Mouse (Mus musculus) embryonic facial prominence, embryonic 11.5 days (tissue): ENCODE measurements at regions not wholly inside any gene's neighbourhood (a gene's known extent, or its start where the extent isn't known, plus 50 kb on each side); places are given as distances from the start of the nearest gene placed in this dataset.

Experiments
- ATAC-seq: fragments of 200-750 bp; cut with Nextera tagmentation; replicated peaks from 2 replicates; pipeline ENCODE4 v1.8.0; 2017; ENCODE audit warnings: low read depth; ENCODE audit not compliant: insufficient number of reproducible peaks, low FRiP score, low TSS enrichment
- DNase-seq: peaks from one replicate; pipeline ENCODE4 v3.0.0-alpha.2; 2015; ENCODE audit warnings: low spot score
- H3K27ac ChIP-seq: fragments of 300-500 bp; sonication (generic); replicated peaks from 2 replicates; pipeline ENCODE4 v1.5.1; 2014; ENCODE audit warnings: mild to moderate bottlenecking, low read depth, low read length, control low read depth
- H3K27me3 ChIP-seq: fragments of 300-500 bp; sonication (generic); 2 replicates; pipeline ENCODE4 v1.6.1; 2014; ENCODE audit warnings: mild to moderate bottlenecking, low read length, moderate library complexity, mixed read lengths; ENCODE audit not compliant: control insufficient read depth, insufficient read depth
- H3K36me3 ChIP-seq: fragments of 300-500 bp; sonication (generic); replicated peaks from 2 replicates; pipeline ENCODE4 v1.6.1; 2014; ENCODE audit warnings: low read depth, mild to moderate bottlenecking, low read length, moderate library complexity, mixed read lengths; ENCODE audit not compliant: control insufficient read depth, insufficient read depth
- H3K4me1 ChIP-seq: fragments of 300-500 bp; sonication (generic); 2 replicates; pipeline ENCODE4 v1.6.1; 2014; ENCODE audit warnings: low read length, mixed read lengths; ENCODE audit not compliant: control insufficient read depth, insufficient read depth
- H3K4me2 ChIP-seq: fragments of 300-500 bp; sonication (generic); 2 replicates; pipeline ENCODE4 v1.6.1; 2014; ENCODE audit warnings: low read depth, mild to moderate bottlenecking, control low read depth, low read length, moderate library complexity
- H3K4me3 ChIP-seq: fragments of 300-500 bp; sonication (generic); 2 replicates; pipeline ENCODE4 v1.5.1; 2014; ENCODE audit warnings: low read depth, low read length, control low read depth
- H3K9ac ChIP-seq: fragments of 300-500 bp; sonication (generic); replicated peaks from 2 replicates; pipeline ENCODE4 v1.6.1; 2014; ENCODE audit warnings: mild to moderate bottlenecking, control low read depth, low read length
- H3K9me3 ChIP-seq: fragments of 300-500 bp; sonication (generic); replicated peaks from 2 replicates; pipeline ENCODE4 v1.6.1; 2016; ENCODE audit warnings: mild to moderate bottlenecking, low read length, inconsistent platforms, mixed read lengths; ENCODE audit not compliant: control insufficient read depth
- WGBS: fragments of 180-500 bp; shearing (Covaris S2); extraction: QIAGEN DNeasy Blood & Tissue Kit; methylation state at CpG from one replicate; pipeline ENCODE4 v1.1.7; 2014; 5-methylcytosine and 5-hydroxymethylcytosine counted together

- H3K36me3 ChIP-seq = no peaks in the 10 kb centered on the region
- no peak overlapping the region for H3K4me3 ChIP-seq
- H3K27me3 ChIP-seq = no peaks in the 10 kb centered on the region
- no peaks in the 10 kb centered on the region for H3K4me1 ChIP-seq
- no peak overlapping the region for H3K4me2 ChIP-seq
- no peaks in the 10 kb centered on the region for H3K9me3 ChIP-seq
- no peak for DNase-seq
- no peak overlapping the region for H3K27ac ChIP-seq
- 85% methylated on average over 4 of the region's 4 CpGs for WGBS
- ATAC-seq = no peak
- H3K9ac ChIP-seq = no peak overlapping the region
Measured at GRCm38 (mm10) chr2:102955232-102955631, 53.8 kb upstream of the Cd44 start.
